Mouse (Mus musculus): ENCODE results near the gene Fbxo47. TPM values are rescaled to one million over a fixed set of nuclear protein-coding genes. Genes with fewer than 3 reads are reported as not detected.

The Fbxo47 gene
- total RNA-seq, 2 experiments from 2014 or later = 1.2 to 1.8 TPM

- Histone ChIP-seq H3K4me3 (no peak overlapping the region), H3K27ac (peak overlapping the region; percentile 74; the same call in 1 of the 2 replicates)
- TF ChIP-seq CTCF (conservative IDR thresholded peaks at IDR 0.05) = no peak
- DNase-seq (ENCODE audit: low spot score in 2 of 2) = no peak
These were observed 80.1 kb downstream of the Fbxo47 start for GRCm38 (mm10) chr11:97803847-97804246.

Other genes with a start within 250 kb of the Fbxo47 start
- 100 to 1,000 TPM; 122 to 124 TPM for gene Mllt6, start 220.7 kb downstream of the Fbxo47 start, total RNA-seq (2021)
- 10 to 100 TPM; 45.5 to 49.3 TPM for gene Cisd3, start 198.3 kb downstream of the Fbxo47 start, total RNA-seq (2021)
- gene Pcgf2, start 183.7 kb downstream of the Fbxo47 start, total RNA-seq (2021) = 10 to 100 TPM; 29.1 to 31.1 TPM
- gene Psmb3, start 180.8 kb downstream of the Fbxo47 start, total RNA-seq (2021) = 100 to 1,000 TPM; 128 to 133 TPM
- gene Pip4k2b, start 139.4 kb downstream of the Fbxo47 start, total RNA-seq (2021) = 100 to 1,000 TPM; 106 to 109 TPM
- 10 to 100 TPM; 20.1 to 20.6 TPM for gene Cwc25, start 117.6 kb downstream of the Fbxo47 start, total RNA-seq (2021)
- gene 1700001P01Rik, start 108.2 kb downstream of the Fbxo47 start, total RNA-seq (2021) = 1 to 10 TPM; 1.3 to 2.4 TPM
- 100 to 1,000 TPM; 361 to 374 TPM for gene Rpl23, start 101.7 kb downstream of the Fbxo47 start, total RNA-seq (2021)
- 10 to 100 TPM; 88.1 to 91.4 TPM for gene Lasp1, start 85.2 kb downstream of the Fbxo47 start, total RNA-seq (2021)
- 10 to 100 TPM; 67.8 to 72.6 TPM for gene B230217C12Rik, start 43.4 kb downstream of the Fbxo47 start, total RNA-seq (2021)
- 10 to 100 TPM in 1 of 2 experiments, 1 to 10 TPM in 1; 9.0 to 10.3 TPM for gene Plxdc1, start 102.3 kb upstream of the Fbxo47 start, total RNA-seq (2021)
- 1 to 10 TPM; 1.4 to 1.7 TPM for gene Arl5c, start 112.0 kb upstream of the Fbxo47 start, total RNA-seq (2021)
- 100 to 1,000 TPM; 139 to 142 TPM for gene Cacnb1, start 138.9 kb upstream of the Fbxo47 start, total RNA-seq (2021)
- 100 to 1,000 TPM; 615 to 621 TPM for gene Rpl19, start 142.6 kb upstream of the Fbxo47 start, total RNA-seq (2021)
- gene Stac2, start 169.3 kb upstream of the Fbxo47 start, total RNA-seq (2021) = 10 to 100 TPM; 50.2 to 50.8 TPM